Mouse (Mus musculus) ES-Bruce4 (cell line): ENCODE measurements around the gene Rsad2.

Experiments
- CTCF ChIP-seq: IDR thresholded peaks from one replicate; pipeline ENCODE4 v1.8.1; 2011; ENCODE audit warnings: low read depth, low read length
- POLR2A ChIP-seq: IDR thresholded peaks from one replicate; pipeline ENCODE4 v1.8.1; 2011; ENCODE audit warnings: low read length; ENCODE audit not compliant: insufficient read depth

DNA sequence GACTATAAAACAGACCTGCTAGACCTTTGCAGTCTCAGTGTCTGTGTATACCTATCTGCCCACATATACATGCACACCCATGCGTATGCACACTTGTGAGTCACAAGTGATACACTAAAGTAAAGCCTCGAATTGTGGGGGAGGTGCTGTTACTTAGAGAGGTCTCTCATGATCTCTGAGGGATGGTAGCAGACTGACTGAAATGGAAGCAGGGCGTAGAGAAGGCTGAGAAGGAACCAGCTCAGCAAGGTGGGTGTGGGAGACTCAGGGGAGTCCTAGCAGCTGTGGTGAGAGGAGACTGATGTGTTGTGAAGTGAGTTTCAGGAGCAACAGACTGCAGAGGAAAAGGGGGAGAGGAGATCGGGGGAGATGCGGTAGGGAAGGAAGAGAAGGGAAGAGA, 63.0 kb downstream of the Rsad2 start:
- TF ChIP-seq POLR2A: no peak
- TF ChIP-seq CTCF: no peak
